Mouse (Mus musculus): ENCODE data around the gene Wbp11.

The Wbp11 gene

DNA sequence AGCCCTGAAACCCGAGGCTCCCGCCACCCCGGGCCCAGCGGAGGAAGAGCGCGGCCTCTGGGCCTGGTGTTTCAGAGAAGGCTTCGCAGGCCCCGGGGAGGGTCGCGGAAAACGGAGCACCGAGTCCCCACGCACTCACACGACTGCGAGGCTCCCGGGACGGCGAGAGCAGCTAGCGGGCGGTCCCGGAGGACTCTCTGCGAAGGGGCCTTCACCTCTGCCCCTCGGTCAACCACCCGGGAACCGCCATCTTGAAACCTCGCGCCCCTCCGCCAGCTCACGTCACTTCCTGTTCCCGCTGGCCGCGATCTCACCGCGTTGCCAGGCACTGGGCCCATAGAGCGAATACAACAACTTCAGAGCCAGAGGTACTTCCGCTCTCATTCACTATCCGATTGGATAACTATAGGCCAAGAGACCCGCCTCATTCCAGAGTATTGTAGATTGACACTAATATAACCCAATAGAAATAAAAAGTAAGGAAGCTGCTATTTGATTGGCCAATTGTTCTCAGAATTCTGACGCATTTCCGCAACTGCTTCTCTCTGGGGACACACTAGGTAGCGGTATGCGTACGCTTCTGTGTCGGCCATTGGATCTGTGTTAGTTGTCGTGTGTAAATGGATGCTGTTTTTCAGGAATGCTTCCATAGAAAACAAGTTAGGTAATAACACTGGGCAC lies at the start of gene Wbp11:
Gene Wbp11 (minus strand): TSS at position 353 of the 681 bp plus-strand sequence.
- peak; percentile 90 for DNase-seq (ENCODE audit: low spot score)

DNA sequence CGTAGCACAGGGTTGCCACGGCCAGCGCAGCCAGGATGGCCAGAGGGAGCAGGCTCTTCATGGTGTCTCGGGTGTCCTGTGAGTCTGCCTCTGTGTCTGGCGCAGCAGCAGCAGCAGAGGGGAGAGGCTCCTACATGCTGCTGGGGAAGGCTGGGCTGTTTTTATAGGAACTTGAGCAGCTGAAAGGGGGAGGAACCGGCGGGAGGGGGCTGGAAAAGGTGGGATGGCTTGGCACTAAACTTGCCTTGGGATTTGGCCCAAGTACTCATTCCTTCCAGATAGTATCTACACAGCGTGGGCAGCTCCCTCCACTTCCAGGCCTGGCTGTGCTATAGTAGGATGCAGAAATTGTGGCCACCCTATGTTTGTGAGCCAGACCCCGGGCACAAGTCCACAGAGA lies 47.6 kb upstream of the Wbp11 start, which contains the start of gene Mgp:
Gene Mgp (minus strand): TSS at position 154 of the 400 bp plus-strand sequence.
- DNase-seq (ENCODE audit: low spot score): no peak

DNA sequence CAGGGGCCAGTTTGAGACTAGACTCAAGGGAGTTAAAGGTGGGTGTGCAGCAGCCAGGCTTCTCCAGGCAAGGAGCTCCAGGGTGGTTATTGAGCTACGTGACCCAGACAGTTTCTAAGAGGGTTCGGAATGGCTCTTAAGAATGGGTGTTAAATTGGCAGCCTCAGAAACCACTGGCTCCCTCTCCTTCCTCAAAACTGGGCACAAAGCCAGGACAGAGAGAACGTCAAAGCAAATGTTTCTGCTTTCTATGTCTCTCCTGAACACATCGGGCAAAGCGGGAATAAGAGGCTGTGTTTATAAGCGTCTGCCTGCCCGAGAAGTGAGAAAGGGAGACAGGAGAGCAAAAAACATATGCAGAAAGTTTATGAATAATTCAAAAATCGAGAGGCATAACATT lies 46.6 kb upstream of the Wbp11 start:
- no peak for DNase-seq (ENCODE audit: low spot score)

DNA sequence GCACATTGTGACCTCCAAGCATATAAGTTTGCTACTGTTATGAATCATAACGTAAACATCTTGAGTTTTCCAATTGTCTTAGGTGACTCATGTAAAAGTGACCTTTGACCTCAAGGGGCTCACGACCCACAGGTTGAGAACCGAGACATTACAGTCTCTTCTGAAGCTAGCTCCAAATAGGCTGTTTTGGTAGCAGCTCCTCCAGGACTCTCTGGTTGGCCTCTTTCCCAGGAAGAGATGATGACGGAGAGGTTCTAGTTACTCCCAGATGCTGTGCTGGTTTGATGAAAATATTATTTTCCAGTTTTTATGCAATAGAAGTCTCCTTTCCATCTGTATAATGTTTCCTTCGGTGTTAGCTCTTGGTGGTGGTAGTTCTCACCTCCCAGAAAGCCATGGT lies 40.9 kb upstream of the Wbp11 start:
- DNase-seq (ENCODE audit: low spot score): no peak

DNA sequence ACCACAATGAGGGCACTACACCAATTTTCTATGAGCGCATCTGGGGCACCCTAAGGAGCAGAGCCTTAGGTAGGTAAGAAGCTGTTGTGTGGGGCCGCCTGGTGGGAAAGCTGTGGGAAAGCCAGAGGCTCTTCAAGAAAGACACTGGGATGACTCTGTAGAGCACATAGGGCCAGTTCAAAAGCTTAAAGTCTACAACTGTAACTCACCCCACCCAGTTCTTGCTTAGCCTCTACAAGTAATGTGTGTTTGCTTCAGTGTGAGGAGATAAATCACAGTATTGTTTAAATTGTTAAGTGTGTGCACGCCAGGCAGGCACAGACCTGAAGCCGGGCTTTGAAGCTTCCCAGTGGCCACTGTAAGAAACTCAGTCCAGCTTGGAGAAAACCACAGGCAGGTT lies 38.1 kb upstream of the Wbp11 start:
- no peak for DNase-seq (ENCODE audit: low spot score)

DNA sequence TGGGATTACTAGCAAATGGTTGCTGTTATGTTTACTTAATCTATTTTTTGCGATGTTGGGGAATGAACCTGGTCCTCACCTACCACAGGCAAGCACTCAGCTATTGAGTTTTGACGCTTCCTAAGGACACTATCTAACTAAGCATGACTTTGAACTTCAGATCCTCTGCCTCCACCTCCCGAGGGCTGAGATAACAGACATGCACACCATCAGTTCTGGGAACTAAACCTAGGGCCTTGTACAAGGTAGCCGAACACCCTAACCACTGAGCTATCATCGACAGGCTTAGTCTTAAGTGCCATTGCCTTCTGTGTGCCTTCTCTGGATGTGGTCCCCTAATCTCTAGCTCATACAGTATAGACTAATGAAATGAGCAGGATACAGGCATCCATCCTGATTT lies 37.3 kb upstream of the Wbp11 start:
- no peak for DNase-seq (ENCODE audit: low spot score)

DNA sequence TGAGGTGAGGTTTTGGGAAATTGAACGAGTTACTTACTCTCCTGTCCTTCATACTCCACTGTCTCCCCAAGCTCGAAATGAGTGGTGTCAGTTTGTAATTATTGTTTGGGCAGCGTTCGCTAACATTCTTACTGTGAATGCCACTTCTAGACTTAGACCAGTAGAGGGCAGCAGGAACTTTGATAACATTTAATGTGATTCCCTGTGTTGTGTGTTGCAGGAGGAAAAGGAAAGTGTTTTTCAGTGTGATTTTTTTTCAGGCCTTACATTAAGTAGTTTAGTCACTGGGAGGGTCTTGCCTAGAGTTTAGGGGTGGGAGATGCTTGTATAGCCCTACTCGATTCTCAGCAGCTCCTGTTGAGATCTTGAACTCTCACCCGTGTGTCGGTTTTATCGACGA lies 33.0 kb upstream of the Wbp11 start:
- DNase-seq (ENCODE audit: low spot score): peak; percentile 5

DNA sequence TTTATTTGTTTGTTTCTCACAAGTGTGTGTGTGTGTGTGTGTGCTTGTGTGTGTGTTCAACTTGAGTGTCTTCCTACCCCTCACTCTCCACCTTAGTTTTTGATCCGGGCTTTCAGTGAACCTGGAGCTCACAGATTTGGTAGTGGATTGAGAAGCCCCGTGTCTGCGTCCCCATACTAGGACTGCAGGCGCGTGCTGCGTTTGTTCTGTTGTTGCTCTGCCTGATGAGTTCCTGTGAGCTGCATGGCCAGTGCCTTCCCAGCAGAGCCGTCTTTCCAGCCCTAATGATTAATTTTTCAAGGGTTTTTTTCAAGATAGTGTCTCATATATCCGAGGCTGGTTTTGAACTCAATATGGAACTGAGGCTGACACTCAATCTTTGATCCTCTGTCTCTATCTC lies 30.4 kb upstream of the Wbp11 start:
- DNase-seq (ENCODE audit: low spot score): no peak

DNA sequence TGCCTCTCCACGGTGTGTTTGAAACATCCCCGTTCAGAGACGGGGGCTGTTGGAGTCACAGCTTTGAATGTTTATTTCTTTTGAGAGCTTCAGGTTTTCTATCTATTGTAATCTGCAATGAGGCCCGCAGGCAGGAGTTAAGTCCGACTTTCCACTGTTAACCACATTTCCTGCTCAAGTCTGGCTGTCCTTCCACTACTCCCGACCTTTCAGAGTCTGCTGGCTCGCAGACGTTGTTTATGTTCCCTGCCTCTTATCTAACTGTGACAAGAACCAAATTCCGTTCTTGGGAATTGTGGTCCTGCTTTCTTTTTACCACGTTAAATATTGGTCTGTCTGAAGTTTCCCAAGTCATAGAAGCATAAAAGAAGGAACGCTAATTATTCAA lies 29.8 kb upstream of the Wbp11 start:
- DNase-seq (ENCODE audit: low spot score): no peak

DNA sequence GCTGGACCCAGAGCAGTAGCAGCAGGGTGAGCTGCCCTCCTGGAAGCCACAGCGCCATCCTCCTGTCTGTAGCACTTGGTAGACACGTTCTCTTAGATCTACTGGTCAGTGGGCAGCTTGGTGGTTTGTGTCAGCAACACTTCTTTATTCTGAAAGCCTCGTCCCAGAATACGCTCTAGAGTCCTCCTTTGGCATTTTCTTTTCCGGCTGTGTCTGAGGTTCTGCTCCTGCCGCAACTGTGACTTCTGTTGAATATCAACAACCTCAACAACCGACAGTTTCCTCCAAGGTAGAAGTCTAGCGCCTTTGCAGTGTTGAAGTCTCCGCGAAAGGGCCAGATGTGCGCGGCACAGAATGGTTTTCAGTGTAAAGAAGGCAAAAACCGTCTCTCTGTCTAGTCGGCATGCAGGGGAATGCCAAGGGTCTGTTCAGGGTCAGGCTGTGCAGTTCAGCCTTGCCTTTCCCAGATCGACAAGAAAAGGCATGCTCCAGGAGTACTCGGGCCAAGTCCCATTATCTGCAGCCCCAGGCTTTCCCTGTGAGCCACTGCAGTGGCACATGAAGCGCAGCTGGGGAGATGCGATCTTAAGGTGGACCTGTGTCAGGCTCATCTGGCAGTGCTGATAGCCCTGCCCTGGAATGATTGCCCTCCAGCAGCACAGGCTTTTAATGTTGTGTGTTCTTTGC lies 29.3 kb upstream of the Wbp11 start, which contains the start of gene Art4:
Gene Art4 (minus strand): TSS at position 548 of the 687 bp plus-strand sequence.
- DNase-seq (ENCODE audit: low spot score): peak; percentile 74

DNA sequence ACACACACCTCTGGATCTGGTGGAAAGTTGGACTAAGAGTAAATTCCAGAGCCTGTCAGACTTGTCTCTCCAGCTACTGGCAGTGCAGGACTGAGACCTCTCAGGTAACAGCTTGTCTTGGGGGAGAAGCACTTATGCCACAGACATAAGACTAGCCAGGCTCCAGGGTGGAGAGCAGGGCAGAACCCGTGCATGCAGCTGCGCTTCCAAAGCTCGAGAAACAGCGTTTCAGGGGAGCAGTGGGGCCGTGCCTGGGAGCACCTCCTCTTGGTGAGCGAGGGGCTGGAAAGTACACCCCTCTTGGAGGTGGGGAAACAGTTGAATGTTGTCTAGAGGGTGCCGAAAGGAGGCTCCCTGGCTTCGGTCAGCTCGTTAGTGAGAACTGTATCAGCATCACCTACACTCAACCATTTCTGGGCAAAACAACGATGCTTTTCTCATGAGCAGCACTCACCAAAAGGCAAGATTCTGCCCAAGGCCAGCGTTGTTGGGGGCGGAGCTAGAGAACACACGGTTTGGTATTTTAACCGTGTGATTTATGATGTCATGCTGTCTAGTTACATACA lies 28.1 kb upstream of the Wbp11 start:
- peak; percentile 62 for DNase-seq (ENCODE audit: low spot score)

DNA sequence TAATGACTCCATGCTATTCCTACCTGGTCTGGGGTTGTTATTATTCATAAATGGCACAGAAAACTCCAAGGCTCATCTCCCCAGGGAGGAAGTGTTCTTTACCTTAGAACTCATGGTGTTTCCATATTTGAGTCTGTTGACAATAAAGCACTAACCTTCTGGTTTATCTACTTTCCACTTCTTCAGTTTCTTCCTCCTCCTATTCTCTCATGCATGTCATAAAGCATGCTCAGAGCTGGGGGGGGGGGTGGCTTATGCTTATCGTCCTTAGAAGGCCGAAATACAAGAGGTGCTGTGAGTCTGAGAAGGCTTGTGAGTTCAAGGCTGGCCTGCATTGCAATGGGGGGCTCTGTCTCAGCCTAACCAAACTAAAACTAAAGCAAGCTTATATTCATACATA lies 27.1 kb upstream of the Wbp11 start:
- DNase-seq (ENCODE audit: low spot score): no peak

DNA sequence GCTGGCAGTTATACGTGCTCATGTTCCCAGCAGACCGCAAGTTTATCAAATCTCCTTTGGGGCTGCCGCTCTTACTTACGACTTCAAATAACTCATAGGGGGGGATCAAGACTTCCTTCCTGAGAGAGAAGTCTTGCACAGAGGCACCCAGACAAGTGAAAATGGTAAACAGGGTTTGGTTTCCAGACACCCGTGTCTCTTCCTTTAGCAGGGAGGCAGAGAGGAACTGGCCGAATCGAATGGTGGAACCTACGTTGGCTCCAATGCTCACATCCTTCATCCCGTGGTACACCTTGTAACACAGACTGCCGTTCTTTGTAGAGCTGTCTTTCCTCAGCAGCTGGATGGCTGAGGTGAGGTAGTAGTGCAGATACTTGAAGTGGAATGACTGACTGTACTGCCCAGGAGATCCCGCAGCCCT lies 26.3 kb upstream of the Wbp11 start:
- DNase-seq (ENCODE audit: low spot score): peak; percentile 9

DNA sequence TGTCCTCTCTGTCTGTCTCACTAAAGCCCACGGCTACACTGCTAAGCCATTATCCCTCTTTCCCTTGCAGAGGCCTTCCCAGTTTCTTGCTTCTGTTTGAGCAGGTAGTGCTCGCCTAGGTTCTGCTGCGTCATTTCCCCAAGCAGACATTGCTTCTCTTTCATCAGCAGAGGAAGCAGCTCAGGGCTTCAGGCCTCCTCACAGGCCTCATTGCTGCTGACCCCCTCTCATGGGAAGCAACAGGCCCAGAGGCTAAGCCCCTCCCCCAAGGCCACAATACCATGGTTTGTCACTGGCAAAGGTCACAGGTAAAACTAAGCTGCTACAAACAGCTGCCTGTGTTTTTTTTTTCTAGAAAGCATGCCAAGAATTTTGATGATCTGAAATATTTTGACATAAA lies 24.7 kb upstream of the Wbp11 start:
- no peak for DNase-seq (ENCODE audit: low spot score)

DNA sequence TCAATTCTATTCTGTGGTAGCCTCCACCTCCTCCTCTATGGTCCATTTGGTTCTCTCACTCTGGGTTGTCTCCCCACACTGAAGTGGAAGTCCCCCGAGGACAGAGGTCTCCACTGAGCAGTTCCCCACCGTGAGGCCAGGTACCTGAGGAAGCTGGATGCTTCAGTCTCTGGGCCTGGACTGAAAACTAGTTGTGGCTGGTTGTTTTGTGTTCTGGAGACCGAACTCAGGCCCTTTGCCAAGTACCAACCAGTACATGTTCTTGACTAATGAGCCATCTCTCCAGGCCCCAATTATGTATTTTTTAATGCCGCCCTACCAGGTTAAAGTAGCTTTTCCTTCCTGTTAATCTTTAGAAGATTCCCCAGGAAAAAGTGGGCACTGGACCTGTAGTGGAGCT lies 24.3 kb upstream of the Wbp11 start:
- DNase-seq (ENCODE audit: low spot score): no peak

DNA sequence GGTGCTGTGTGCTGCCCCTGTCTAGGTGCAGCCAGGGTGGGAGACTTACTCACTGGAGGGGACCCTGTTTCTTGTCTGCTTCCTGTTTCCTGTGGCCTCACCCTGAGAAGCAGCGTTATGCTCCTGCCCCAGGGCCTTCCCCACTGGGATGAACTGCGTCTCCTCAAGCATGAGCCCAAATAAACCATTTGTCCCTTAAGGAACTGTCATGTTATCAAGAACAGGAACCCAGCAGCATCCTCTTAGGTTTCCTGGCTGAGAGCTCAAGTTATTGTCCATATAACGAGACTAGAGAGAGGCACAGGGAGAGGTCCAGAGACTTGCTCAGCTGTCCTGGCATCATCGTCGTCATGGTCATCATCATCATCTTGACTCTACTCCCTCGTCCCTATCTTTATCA lies 22.2 kb upstream of the Wbp11 start:
- no peak for DNase-seq (ENCODE audit: low spot score)

DNA sequence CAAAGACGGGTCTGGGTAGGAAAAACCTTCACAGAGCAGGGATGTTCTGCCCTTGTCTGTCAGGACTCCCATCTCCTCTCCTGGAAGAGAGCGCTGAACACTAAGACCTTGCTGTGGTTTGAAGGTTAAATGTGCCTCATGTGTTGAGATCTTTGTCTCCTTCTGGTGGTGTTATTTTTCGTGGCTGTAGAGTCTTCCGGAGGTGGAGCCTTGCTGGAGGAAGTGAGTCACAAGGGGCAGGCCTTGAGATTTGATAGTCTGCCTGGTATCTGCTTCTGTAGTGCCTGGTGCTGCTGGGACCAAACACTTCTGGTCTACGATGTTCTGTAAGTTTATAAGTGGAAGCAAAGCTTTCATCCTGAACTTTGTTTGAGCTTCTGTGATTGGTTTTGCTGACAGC lies 20.9 kb upstream of the Wbp11 start:
- DNase-seq (ENCODE audit: low spot score): no peak

DNA sequence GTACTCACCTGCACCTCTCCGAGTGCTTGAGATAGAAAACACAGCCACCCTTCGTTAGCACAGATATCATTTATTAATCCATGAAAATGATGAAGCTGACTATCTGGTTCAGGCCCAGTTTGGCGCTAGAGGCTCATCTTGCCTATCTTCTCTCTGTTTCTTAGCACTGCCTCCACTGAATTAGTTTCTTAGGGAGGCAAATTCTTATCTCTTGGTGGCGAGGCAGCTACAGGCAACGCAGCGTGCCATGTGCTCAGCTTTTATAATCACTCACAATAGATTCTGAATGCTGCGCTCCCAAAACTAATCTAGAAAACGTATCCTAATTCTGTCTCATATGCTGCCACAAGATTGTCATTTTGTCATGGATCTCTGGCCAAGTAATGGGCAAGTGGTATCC lies 20.4 kb upstream of the Wbp11 start:
- no peak for DNase-seq (ENCODE audit: low spot score)

DNA sequence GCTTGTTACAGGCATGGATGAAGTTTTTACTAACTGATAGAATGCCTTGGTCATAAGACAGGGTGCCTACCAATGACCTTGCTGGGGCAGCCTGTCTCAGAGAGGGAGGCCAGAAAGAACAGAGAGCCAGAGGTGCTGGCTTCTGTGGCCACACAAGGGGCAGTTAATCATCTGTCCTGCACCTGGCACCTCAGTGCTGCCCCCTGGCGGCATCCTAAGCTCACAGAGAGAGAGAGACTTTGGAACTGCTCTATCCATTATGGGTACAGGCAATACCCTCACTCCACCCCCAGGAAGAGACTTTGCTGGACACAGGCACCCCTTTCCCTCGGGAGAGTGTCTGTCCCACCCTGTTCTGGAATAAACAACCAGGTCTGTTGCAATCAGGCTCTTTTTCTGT lies 19.8 kb upstream of the Wbp11 start:
- peak; percentile 71 for DNase-seq (ENCODE audit: low spot score)

DNA sequence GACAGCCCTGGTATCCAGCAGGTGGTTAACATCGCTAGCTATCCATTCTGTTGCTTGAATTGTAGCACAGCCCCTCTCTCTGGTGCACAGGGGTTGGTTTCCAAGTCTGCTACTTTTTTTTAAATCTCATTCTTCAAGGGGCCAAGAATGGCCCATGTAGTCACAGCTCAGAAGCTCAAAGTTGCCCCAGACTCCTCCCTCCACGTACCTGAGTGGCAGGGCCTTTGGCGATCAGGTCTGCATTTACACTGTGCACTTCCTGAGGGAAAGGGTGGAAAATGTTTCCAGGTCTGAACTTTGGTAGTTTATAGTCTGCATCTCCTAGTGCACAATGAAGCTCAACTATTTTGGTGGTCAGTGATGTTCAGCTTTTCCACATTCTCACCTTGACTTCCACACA lies 19.2 kb upstream of the Wbp11 start:
- DNase-seq (ENCODE audit: low spot score): no peak

DNA sequence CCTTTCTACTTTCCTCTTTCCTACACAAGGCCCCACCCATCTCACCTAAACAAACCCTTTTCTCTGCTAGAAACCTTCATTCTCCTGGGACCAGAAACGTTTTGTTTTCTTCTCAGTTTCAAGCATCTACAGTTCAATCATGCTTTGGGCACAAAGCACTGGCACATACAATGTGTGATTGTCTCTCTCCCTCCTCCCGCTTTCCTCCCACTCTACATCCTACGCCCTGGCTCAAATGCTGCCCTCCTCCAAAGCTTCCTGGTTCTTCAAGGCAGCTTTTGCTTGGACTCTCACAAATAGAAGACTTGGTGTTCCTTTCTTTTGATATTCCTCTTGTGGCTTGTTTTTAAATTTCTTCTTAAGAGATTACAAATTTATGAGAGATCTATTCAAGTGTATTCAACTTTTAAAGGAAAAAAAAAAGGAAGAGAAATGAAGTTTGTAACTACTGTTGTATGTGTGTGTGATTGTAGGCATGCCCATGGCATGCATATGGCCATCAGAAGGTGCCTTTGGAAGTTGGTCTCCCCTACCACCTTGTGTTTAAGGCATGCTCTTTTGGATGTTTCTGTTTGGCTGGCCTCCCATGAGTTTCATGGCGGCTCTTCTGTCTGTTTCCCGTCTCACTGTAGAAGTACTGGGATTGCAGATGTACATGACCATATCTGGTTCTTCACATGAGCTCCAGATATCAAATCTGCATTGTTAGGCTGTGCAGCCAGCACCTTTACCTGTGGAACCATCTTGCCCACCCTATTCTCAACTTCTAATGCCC lies 17.9 kb upstream of the Wbp11 start:
- no peak for DNase-seq (ENCODE audit: low spot score)

DNA sequence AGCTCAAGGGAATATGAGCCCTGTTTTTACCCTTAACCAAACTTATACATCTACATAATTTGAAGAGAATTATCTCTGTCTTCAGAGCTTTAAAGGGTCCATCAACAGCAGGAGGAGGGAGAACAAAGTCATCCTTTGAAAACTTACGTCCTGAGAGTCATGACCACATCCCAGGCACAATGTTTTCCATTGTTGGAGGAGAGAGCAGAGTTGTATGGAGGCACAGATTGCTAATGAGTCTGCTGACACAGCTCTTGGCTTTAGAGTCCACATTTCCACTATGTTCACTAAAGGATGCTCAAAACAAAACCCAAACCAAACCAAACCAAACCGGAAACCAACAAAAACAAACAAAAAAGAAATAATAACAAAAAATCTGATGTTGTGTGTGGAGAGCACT lies 16.9 kb upstream of the Wbp11 start:
- DNase-seq (ENCODE audit: low spot score): no peak

DNA sequence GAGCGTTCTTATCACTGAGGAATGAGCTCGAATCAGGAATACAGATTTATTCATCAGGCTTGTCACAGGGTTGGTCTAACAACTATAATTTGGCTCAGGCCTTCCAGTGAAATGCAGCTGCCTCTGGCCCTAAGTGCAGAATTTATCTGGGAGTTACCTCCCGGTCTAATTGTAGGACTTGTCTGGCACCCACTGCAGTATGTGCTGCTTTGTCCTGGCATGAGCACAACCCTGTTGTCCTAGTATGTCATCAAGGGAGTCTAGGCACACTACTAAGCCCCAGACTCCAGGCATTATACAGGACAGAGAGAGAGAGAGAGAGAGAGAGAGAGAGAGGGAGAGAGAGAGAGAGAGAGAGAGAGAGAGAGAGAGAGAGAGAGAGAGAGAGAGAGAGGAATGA lies 9.3 kb upstream of the Wbp11 start:
- no peak for DNase-seq (ENCODE audit: low spot score)

Data from spleen, adult 12 weeks (tissue).